Mouse (Mus musculus) MEL (cell line): ENCODE measurements around the gene Pcbd1. TPM values are rescaled to one million over a fixed set of nuclear protein-coding genes. Genes with fewer than 3 reads are reported as not detected.

Experiments used
- DNase-seq: peaks from one replicate; pipeline ENCODE4 v3.0.0; 2011; ENCODE audit warnings: low read depth, low spot score
- H3K27ac ChIP-seq: 2 replicates; pipeline ENCODE4 v1.5.1; 2012; ENCODE audit warnings: low read depth, mild to moderate bottlenecking, control low read depth, low read length, moderate library complexity; ENCODE audit not compliant: control insufficient read depth
- H3K27me3 ChIP-seq, 2 experiments: fragments of 150-350 bp in 1 of 2; sonication (generic) in 1 of 2; 2 replicates each; pipeline ENCODE4 v1.6.1; 2012; ENCODE audit warnings: low read length in 2 of 2, mild to moderate bottlenecking in 2 of 2, improper control_type of control experiment in 1 of 2, moderate library complexity in 1 of 2; ENCODE audit not compliant: insufficient read depth in 2 of 2, control insufficient read depth in 1 of 2
- H3K36me3 ChIP-seq, 2 experiments: 2 replicates each; pipeline ENCODE4 v1.6.1; 2012 to 2014; ENCODE audit warnings: low read length in 2 of 2, improper control_type of control experiment in 1 of 2, inconsistent platforms in 1 of 2, mild to moderate bottlenecking in 1 of 2; ENCODE audit not compliant: insufficient read depth in 2 of 2, control insufficient read depth in 1 of 2
- H3K4me1 ChIP-seq, 2 experiments: fragments of 150-350 bp in 1 of 2; sonication (generic) in 1 of 2; 2 replicates each; pipeline ENCODE4 v1.6.1; 2012; ENCODE audit warnings: low read length in 2 of 2, improper control_type of control experiment in 1 of 2, mild to moderate bottlenecking in 1 of 2; ENCODE audit not compliant: insufficient read depth in 2 of 2, control insufficient read depth in 1 of 2
- H3K4me3 ChIP-seq, 2 experiments: fragments of 150-350 bp in 1 of 2; sonication (generic) in 1 of 2; 2 replicates each; pipeline ENCODE4 v1.5.1; 2012; ENCODE audit warnings: low read depth in 2 of 2, low read length in 2 of 2, mild to moderate bottlenecking in 2 of 2, moderate library complexity in 2 of 2, control low read depth in 1 of 2, improper control_type of control experiment in 1 of 2; ENCODE audit not compliant: control insufficient read depth in 1 of 2, insufficient read depth in 1 of 2
- H3K79me2 ChIP-seq: 2 replicates; pipeline ENCODE4 v1.6.1; 2012; ENCODE audit warnings: mild to moderate bottlenecking, low read length, moderate library complexity; ENCODE audit not compliant: control insufficient read depth, poor library complexity, insufficient read depth
- H3K9ac ChIP-seq: 2 replicates; pipeline ENCODE4 v1.6.1; 2012; ENCODE audit warnings: low read depth, mild to moderate bottlenecking, control low read depth, low read length, moderate library complexity; ENCODE audit not compliant: control insufficient read depth, poor library complexity, severe bottlenecking
- H3K9me3 ChIP-seq: fragments of 150-350 bp; sonication (generic); replicated peaks from 2 replicates; pipeline ENCODE4 v1.6.1; 2012; ENCODE audit warnings: mild to moderate bottlenecking, low read length, improper control_type of control experiment, moderate library complexity; ENCODE audit not compliant: insufficient read depth
- BHLHE40 ChIP-seq: IDR thresholded peaks from 2 replicates; pipeline ENCODE4 v1.6.1; 2012; ENCODE audit warnings: low read depth, mild to moderate bottlenecking, inconsistent platforms, low read length, improper control_type of control experiment, borderline replicate concordance
- CHD2 ChIP-seq: IDR thresholded peaks from 2 replicates; pipeline ENCODE4 v1.6.1; 2011; ENCODE audit warnings: low read length, improper control_type of control experiment
- E2F4 ChIP-seq: IDR thresholded peaks from 2 replicates; pipeline ENCODE4 v1.6.1; 2011; ENCODE audit warnings: low read depth, low read length, improper control_type of control experiment, borderline replicate concordance
- ETS1 ChIP-seq: IDR thresholded peaks from 2 replicates; pipeline ENCODE4 v1.6.1; 2012; ENCODE audit warnings: low read depth, mild to moderate bottlenecking, inconsistent platforms, low read length, improper control_type of control experiment, moderate library complexity
- MAFK ChIP-seq: IDR thresholded peaks from 2 replicates; pipeline ENCODE4 v1.6.1; 2011; ENCODE audit warnings: low read depth, mild to moderate bottlenecking, low read length, improper control_type of control experiment, borderline replicate concordance
- MAZ ChIP-seq: IDR thresholded peaks from 2 replicates; pipeline ENCODE4 v1.6.1; 2012; ENCODE audit warnings: low read depth, mild to moderate bottlenecking, inconsistent platforms, low read length, improper control_type of control experiment
- MEF2A ChIP-seq: IDR thresholded peaks from 2 replicates; pipeline ENCODE4 v1.6.1; 2014; ENCODE audit warnings: low read depth, mild to moderate bottlenecking, inconsistent platforms, low read length, improper control_type of control experiment; ENCODE audit not compliant: poor library complexity, insufficient replicate concordance, severe bottlenecking; ENCODE audit errors: extremely low read depth
- MYB ChIP-seq: IDR thresholded peaks from 2 replicates; pipeline ENCODE4 v1.6.1; 2011; ENCODE audit warnings: mild to moderate bottlenecking, low read depth, low read length, improper control_type of control experiment
- NRF1 ChIP-seq: IDR thresholded peaks from 2 replicates; pipeline ENCODE4 v1.6.1; 2014; ENCODE audit warnings: low read depth, mild to moderate bottlenecking, inconsistent platforms, low read length, improper control_type of control experiment, moderate library complexity; ENCODE audit not compliant: poor library complexity, insufficient read depth, severe bottlenecking
- POLR2A ChIP-seq, 2 experiments: IDR thresholded peaks; 2 replicates each; pipeline ENCODE4 v1.6.1; 2011 to 2012; ENCODE audit warnings: low read length in 2 of 2, mild to moderate bottlenecking in 2 of 2, control low read depth in 1 of 2, improper control_type of control experiment in 1 of 2, low read depth in 1 of 2, moderate library complexity in 1 of 2; ENCODE audit not compliant: control insufficient read depth in 1 of 2, insufficient read depth in 1 of 2, poor library complexity in 1 of 2
- SMC3 ChIP-seq: IDR thresholded peaks from 2 replicates; pipeline ENCODE4 v1.6.1; 2011; ENCODE audit warnings: low read depth, low read length, improper control_type of control experiment
- TBP ChIP-seq: IDR thresholded peaks from 2 replicates; pipeline ENCODE4 v1.8.0; 2011; ENCODE audit warnings: low read depth, low read length, improper control_type of control experiment
- TCF12 ChIP-seq: IDR thresholded peaks from 2 replicates; pipeline ENCODE4 v1.6.1; 2014; ENCODE audit warnings: low read depth, mild to moderate bottlenecking, inconsistent platforms, low read length, improper control_type of control experiment, moderate library complexity
- UBTF ChIP-seq: IDR thresholded peaks from 2 replicates; pipeline ENCODE4 v1.6.1; 2012; ENCODE audit warnings: low read depth, mild to moderate bottlenecking, inconsistent platforms, low read length, improper control_type of control experiment, moderate library complexity, borderline replicate concordance; ENCODE audit not compliant: insufficient read depth
- ZC3H11A ChIP-seq: IDR thresholded peaks from 2 replicates; pipeline ENCODE4 v1.6.1; 2012; ENCODE audit warnings: low read depth, mild to moderate bottlenecking, inconsistent platforms, low read length, improper control_type of control experiment
- ZMIZ1 ChIP-seq: IDR thresholded peaks from 2 replicates; pipeline ENCODE4 v1.6.1; 2012; ENCODE audit warnings: low read depth, mild to moderate bottlenecking, inconsistent platforms, low read length, improper control_type of control experiment, moderate library complexity
- ZNF384 ChIP-seq: IDR thresholded peaks from 2 replicates; pipeline ENCODE4 v1.6.1; 2012; ENCODE audit warnings: low read depth, mild to moderate bottlenecking, inconsistent platforms, low read length, improper control_type of control experiment
- polyA plus RNA-seq, 2 experiments: library from polyadenylated mRNA; stranded (reverse) in 1 of 2; unstranded in 1 of 2; fragments of >175 nt in 1 of 2; fragments of >200 nt in 1 of 2; gene quantifications; 2 replicates each; pipeline versions ENCODE4 v1.2.1 to v1.2.4; 2012; ENCODE audit warnings: low replicate concordance in 2 of 2, low read depth in 1 of 2; ENCODE audit not compliant: insufficient read length in 2 of 2, insufficient read depth in 1 of 2, missing spikeins in 1 of 2
- total RNA-seq: library from RNA; depleted of rRNA; stranded (reverse); fragments of 300-350 nt; gene quantifications from 2 replicates; pipeline ENCODE4 v1.2.3, GENCODE M21; 2012

Pcbd1 gene
- total and polyA plus RNA-seq, 3 experiments: not detected

GRCm38 (mm10) chr10:61130959-61131358 lies 41.8 kb downstream of the Pcbd1 start:
- Histone ChIP-seq H3K27me3 (no peaks in the 10 kb centered on the region), H3K4me3 (no peak overlapping the region), H3K27ac (no peak overlapping the region), H3K9ac (no peak overlapping the region), H3K79me2 (no peaks in the 10 kb centered on the region), H3K36me3 (peaks cover 0 to 3% of the 10 kb centered on the region in 2 experiments; a peak in 1 of 4 replicates), H3K4me1 (no peaks in the 10 kb centered on the region), H3K9me3 (no peaks in the 10 kb centered on the region)
- no peak for TF ChIP-seq ZC3H11A
- TF ChIP-seq SMC3: no peak
- no peak for TF ChIP-seq MAZ
- no peak for TF ChIP-seq TBP
- TF ChIP-seq MEF2A: no peak
- no peak for TF ChIP-seq NRF1
- TF ChIP-seq ZNF384: no peak
- no peak for TF ChIP-seq POLR2A (IDR thresholded peaks at IDR 0.05; ENCODE audit: control insufficient read depth in 1 of 2, insufficient read depth in 1 of 2, low read depth in 1 of 2, low read length in 2 of 2, poor library complexity in 1 of 2)
- no peak for TF ChIP-seq ZMIZ1
- DNase-seq: no peak

- DNase-seq: no peak
- H3K9me3 ChIP-seq: no peaks in the 10 kb centered on the region
These were observed 44.9 kb downstream of the Pcbd1 start for GRCm38 (mm10) chr10:61134041-61134440.

More at GRCm38 (mm10) chr10:61134041-61134440, 44.9 kb downstream of the Pcbd1 start:
- Histone ChIP-seq H3K4me1 (no peaks in the 10 kb centered on the region), H3K27ac (no peak overlapping the region), H3K79me2 (no peaks in the 10 kb centered on the region), H3K9ac (no peak overlapping the region), H3K36me3 (peaks cover 1 to 3% of the 10 kb centered on the region in 2 experiments; a peak in 2 of 4 replicates), H3K4me3 (no peak overlapping the region), H3K27me3 (no peaks in the 10 kb centered on the region)
- TF ChIP-seq ZNF384: no peak
- no peak for TF ChIP-seq E2F4
- no peak for TF ChIP-seq MYB
- no peak for TF ChIP-seq ZMIZ1
- TF ChIP-seq MAFK: no peak
- no peak for TF ChIP-seq CHD2
- TF ChIP-seq TCF12: no peak
- no peak for TF ChIP-seq NRF1
- TF ChIP-seq SMC3: no peak
- no peak for TF ChIP-seq ZC3H11A
- no peak for TF ChIP-seq BHLHE40
- TF ChIP-seq UBTF: no peak
- TF ChIP-seq MEF2A: no peak
- TF ChIP-seq ETS1: no peak
